Mouse (Mus musculus): ENCODE measurements around the gene Gm20458. TPM values are rescaled to one million over a fixed set of nuclear protein-coding genes. Genes with fewer than 3 reads are reported as not detected.

Gm20458 gene
- polyA plus RNA-seq, 1 experiment from 2014 or later = 3.0 TPM

- 0 out of 2 replicates have a peak, but pooled peaks cover 2% of the 10 kb centered on the region for H3K27me3 ChIP-seq (ENCODE audit: control insufficient read depth, insufficient read depth, low read length)
- no peak overlapping the region for H3K4me2 ChIP-seq (ENCODE audit: low read depth, low read length)
- H3K9ac ChIP-seq (replicated peaks; ENCODE audit: low read depth, low read length) = no peak overlapping the region
- no peak overlapping the region for H3K4me3 ChIP-seq (ENCODE audit: low read depth, low read length)
- no peak overlapping the region for H3K27ac ChIP-seq (ENCODE audit: low read depth, low read length)
- H3K4me1 ChIP-seq (ENCODE audit: control insufficient read depth, insufficient read depth, low read length) = peaks cover 7% of the 10 kb centered on the region; the same call in 1 of the 2 replicates
- no peak for ATAC-seq (ENCODE audit: low read depth)
- WGBS = 59% methylated on average over 8 of the region's 8 CpGs
- no peaks in the 10 kb centered on the region for H3K36me3 ChIP-seq (ENCODE audit: control insufficient read depth, insufficient read depth, low read length)
- H3K9me3 ChIP-seq (ENCODE audit: control insufficient read depth, low read length) = no peaks in the 10 kb centered on the region
Observed at GRCm38 (mm10) chr2:164438257-164438656, 22.5 kb upstream of the Gm20458 start.

DNA sequence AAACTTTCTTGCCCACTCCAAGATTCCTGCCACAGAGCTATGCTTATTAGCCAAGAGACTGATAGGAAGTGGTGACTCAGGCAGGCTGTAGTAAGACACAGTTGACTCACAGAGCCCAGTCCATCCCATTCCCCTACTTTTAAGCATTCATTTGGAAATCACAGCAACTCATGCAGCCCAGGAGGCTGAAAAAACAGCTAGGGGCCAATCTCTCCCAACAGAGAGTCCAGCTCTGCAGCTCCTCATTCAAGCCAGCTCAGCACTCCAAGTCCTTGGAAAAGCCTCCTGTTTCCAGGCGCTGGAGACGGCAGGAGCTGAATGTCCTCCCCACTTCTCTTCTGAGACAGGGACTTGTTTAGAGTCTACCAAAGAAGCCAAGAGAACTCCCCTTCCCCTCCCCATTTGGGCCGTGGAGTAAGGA, 21.8 kb upstream of the Gm20458 start:
- no peaks in the 10 kb centered on the region for H3K9me3 ChIP-seq (ENCODE audit: control insufficient read depth, low read length)
- H3K9ac ChIP-seq (replicated peaks; ENCODE audit: low read depth, low read length) = no peak overlapping the region
- H3K36me3 ChIP-seq (ENCODE audit: control insufficient read depth, insufficient read depth, low read length) = no peaks in the 10 kb centered on the region
- ATAC-seq (ENCODE audit: low read depth) = no peak
- H3K27ac ChIP-seq (ENCODE audit: low read depth, low read length) = no peak overlapping the region
- H3K27me3 ChIP-seq (ENCODE audit: control insufficient read depth, insufficient read depth, low read length) = 0 out of 2 replicates have a peak, but pooled peaks cover 2% of the 10 kb centered on the region
- no peak overlapping the region for H3K4me3 ChIP-seq (ENCODE audit: low read depth, low read length)
- no peak overlapping the region for H3K4me2 ChIP-seq (ENCODE audit: low read depth, low read length)
- WGBS = 69% methylated on average over 3 of the region's 3 CpGs
- H3K4me1 ChIP-seq (ENCODE audit: control insufficient read depth, insufficient read depth, low read length) = peaks cover 9% of the 10 kb centered on the region; the same call in 1 of the 2 replicates

DNA sequence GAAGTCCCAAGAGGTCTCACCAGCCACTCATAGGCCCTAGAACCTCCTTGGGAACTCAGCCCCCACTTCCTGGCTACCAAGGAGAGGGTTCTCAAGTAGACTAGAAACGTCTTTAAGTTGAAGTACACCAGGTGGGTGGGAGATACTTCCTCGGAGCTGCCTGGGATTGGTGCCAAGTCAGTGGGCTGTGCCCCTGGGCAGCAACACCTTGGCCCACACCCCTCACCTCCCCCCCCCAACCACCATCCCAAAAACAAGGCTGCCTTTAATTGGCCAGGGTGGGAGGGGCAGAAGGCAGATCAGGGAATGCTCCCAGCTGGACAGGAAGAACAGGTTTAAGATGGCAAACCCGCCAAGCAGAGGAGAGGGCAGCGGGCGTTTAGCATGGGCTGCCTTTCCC, 20.5 kb upstream of the Gm20458 start:
- no peak for ATAC-seq (ENCODE audit: low read depth)
- Histone ChIP-seq H3K4me1 (ENCODE audit: control insufficient read depth, insufficient read depth, low read length) (peaks cover 9% of the 10 kb centered on the region; the same call in 1 of the 2 replicates), H3K9me3 (ENCODE audit: control insufficient read depth, low read length) (no peaks in the 10 kb centered on the region), H3K27ac (ENCODE audit: low read depth, low read length) (no peak overlapping the region), H3K36me3 (ENCODE audit: control insufficient read depth, insufficient read depth, low read length) (no peaks in the 10 kb centered on the region), H3K9ac (replicated peaks; ENCODE audit: low read depth, low read length) (no peak overlapping the region), H3K4me2 (ENCODE audit: low read depth, low read length) (no peak overlapping the region), H3K27me3 (ENCODE audit: control insufficient read depth, insufficient read depth, low read length) (0 out of 2 replicates have a peak, but pooled peaks cover 2% of the 10 kb centered on the region), H3K4me3 (ENCODE audit: low read depth, low read length) (no peak overlapping the region)
- 83% methylated on average over 5 of the region's 5 CpGs for WGBS

DNA sequence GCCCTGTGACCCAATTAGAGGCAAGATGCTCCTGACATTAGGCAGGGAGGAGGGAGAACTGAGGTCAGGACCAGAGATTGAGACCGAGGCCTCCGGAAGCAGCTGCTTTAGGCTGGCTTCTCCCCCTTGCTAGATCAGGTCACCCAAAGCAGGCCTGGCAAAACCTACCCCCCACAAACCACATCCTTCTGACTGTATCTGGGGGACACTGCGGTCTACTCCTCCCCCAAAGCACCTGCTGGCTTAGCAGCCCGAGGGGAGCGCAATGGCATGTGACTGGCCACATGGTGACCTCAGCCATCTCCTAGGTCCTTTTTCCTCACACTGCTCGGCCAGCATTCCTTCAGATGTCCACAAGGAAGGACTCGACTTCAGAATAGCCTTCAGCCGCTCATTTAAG, 19.6 kb upstream of the Gm20458 start:
- ATAC-seq (ENCODE audit: low read depth) = no peak
- no peak overlapping the region for H3K9ac ChIP-seq (replicated peaks; ENCODE audit: low read depth, low read length)
- 33% methylated on average over 8 of the region's 8 CpGs for WGBS

DNA sequence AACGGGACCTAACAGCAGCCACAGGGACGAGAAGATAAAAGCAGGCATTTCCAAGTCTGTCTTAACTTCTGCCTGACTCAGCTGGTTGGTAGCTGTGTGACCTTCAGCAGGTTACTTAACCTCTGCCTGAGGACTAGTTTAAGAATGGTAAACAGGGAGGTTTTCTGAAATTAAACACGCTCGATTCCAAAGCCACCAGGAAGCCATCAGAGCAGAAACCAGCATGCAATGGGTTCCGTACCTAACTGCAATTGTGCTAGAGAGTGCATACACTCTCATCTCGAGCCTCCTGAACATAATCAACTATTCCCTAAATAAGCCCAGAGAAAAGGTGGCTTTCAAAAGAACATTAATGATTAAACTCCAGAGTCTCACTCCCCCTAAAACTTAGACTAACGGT, 19.0 kb upstream of the Gm20458 start:
- no peaks in the 10 kb centered on the region for H3K36me3 ChIP-seq (ENCODE audit: control insufficient read depth, insufficient read depth, low read length)
- WGBS = 22% methylated on average over 7 of the region's 7 CpGs
- no peaks in the 10 kb centered on the region for H3K9me3 ChIP-seq (ENCODE audit: control insufficient read depth, low read length)
- H3K27me3 ChIP-seq (ENCODE audit: control insufficient read depth, insufficient read depth, low read length) = 0 out of 2 replicates have a peak, but pooled peaks cover 2% of the 10 kb centered on the region
- no peak overlapping the region for H3K27ac ChIP-seq (ENCODE audit: low read depth, low read length)
- ATAC-seq (ENCODE audit: low read depth) = no peak
- no peak overlapping the region for H3K4me2 ChIP-seq (ENCODE audit: low read depth, low read length)
- H3K4me1 ChIP-seq (ENCODE audit: control insufficient read depth, insufficient read depth, low read length) = peaks cover 9% of the 10 kb centered on the region; the same call in 1 of the 2 replicates
- H3K9ac ChIP-seq (replicated peaks; ENCODE audit: low read depth, low read length) = no peak overlapping the region
- no peak overlapping the region; the same call in 1 of the 2 replicates for H3K4me3 ChIP-seq (ENCODE audit: low read depth, low read length)

More for the DNA sequence above, 19.6 kb upstream of the Gm20458 start:
- H3K4me3 ChIP-seq (ENCODE audit: low read depth, low read length) = no peak overlapping the region
- H3K4me2 ChIP-seq (ENCODE audit: low read depth, low read length) = no peak overlapping the region
- peaks cover 9% of the 10 kb centered on the region; the same call in 1 of the 2 replicates for H3K4me1 ChIP-seq (ENCODE audit: control insufficient read depth, insufficient read depth, low read length)
- no peaks in the 10 kb centered on the region for H3K36me3 ChIP-seq (ENCODE audit: control insufficient read depth, insufficient read depth, low read length)
- H3K27me3 ChIP-seq (ENCODE audit: control insufficient read depth, insufficient read depth, low read length) = 0 out of 2 replicates have a peak, but pooled peaks cover 2% of the 10 kb centered on the region
- H3K9me3 ChIP-seq (ENCODE audit: control insufficient read depth, low read length) = no peaks in the 10 kb centered on the region
- H3K27ac ChIP-seq (ENCODE audit: low read depth, low read length) = no peak overlapping the region

DNA sequence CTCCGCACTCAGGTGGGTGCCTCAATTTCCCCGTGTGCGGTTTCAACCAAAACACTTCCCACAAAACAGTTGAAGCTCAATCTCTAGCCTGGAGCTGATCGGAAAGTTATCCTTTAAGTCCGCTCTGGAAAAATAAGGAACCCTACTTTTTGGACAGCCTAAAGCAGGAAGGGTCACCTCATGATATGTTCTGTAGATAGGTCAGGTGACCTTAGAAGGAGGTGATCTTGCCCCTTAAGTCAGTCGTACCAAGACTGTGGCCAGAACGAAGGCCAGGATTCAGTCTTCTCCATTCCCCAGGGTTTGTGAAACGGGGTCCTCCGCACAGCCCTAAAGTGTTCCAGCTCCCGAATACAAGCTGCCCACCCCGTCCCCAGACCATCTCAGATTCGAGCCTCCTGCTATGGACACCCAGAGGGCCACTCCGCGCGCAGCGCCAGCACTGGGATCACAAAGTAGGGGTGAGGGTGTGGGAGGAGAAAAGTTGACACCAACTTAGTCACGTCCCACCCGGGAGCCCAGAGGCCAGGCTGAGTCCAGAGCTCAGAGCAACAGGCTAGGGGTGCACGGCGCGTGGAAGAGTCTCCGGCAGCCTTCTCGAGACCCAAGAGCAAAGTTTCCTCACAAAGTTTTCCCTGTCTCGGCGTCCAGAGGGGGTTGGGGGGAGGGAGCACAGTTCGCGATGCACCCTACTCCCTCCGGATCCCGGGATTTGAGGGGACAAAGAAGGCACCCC, 18.3 kb upstream of the Gm20458 start:
- Histone ChIP-seq H3K4me2 (ENCODE audit: low read depth, low read length) (peak overlapping the region; percentile 95), H3K9me3 (ENCODE audit: control insufficient read depth, low read length) (no peaks in the 10 kb centered on the region), H3K36me3 (ENCODE audit: control insufficient read depth, insufficient read depth, low read length) (no peaks in the 10 kb centered on the region), H3K9ac (replicated peaks; ENCODE audit: low read depth, low read length) (peak overlapping the region; percentile 53), H3K4me1 (ENCODE audit: control insufficient read depth, insufficient read depth, low read length) (peaks cover 9% of the 10 kb centered on the region; the same call in 1 of the 2 replicates), H3K4me3 (ENCODE audit: low read depth, low read length) (peak overlapping the region; percentile 44), H3K27ac (ENCODE audit: low read depth, low read length) (no peak overlapping the region), H3K27me3 (ENCODE audit: control insufficient read depth, insufficient read depth, low read length) (0 out of 2 replicates have a peak, but pooled peaks cover 2% of the 10 kb centered on the region)
- WGBS = 2% methylated on average over 29 of the region's 29 CpGs
- peak; percentile 44 for ATAC-seq (ENCODE audit: low read depth)

GRCm38 (mm10) chr2:164443051-164443437, 17.7 kb upstream of the Gm20458 start:
- peak overlapping the region; percentile 44 for H3K4me3 ChIP-seq (ENCODE audit: low read depth, low read length)
- peak overlapping the region; percentile 95 for H3K4me2 ChIP-seq (ENCODE audit: low read depth, low read length)
- 0 out of 2 replicates have a peak, but pooled peaks cover 2% of the 10 kb centered on the region for H3K27me3 ChIP-seq (ENCODE audit: control insufficient read depth, insufficient read depth, low read length)
- peaks cover 9% of the 10 kb centered on the region; the same call in 1 of the 2 replicates for H3K4me1 ChIP-seq (ENCODE audit: control insufficient read depth, insufficient read depth, low read length)
- WGBS = under 1% methylated on average over 26 of the region's 26 CpGs
- no peak overlapping the region for H3K27ac ChIP-seq (ENCODE audit: low read depth, low read length)
- H3K36me3 ChIP-seq (ENCODE audit: control insufficient read depth, insufficient read depth, low read length) = no peaks in the 10 kb centered on the region
- no peaks in the 10 kb centered on the region for H3K9me3 ChIP-seq (ENCODE audit: control insufficient read depth, low read length)
- peak; percentile 93 for ATAC-seq (ENCODE audit: low read depth)
- H3K9ac ChIP-seq (replicated peaks; ENCODE audit: low read depth, low read length) = peak overlapping the region; percentile 53

DNA sequence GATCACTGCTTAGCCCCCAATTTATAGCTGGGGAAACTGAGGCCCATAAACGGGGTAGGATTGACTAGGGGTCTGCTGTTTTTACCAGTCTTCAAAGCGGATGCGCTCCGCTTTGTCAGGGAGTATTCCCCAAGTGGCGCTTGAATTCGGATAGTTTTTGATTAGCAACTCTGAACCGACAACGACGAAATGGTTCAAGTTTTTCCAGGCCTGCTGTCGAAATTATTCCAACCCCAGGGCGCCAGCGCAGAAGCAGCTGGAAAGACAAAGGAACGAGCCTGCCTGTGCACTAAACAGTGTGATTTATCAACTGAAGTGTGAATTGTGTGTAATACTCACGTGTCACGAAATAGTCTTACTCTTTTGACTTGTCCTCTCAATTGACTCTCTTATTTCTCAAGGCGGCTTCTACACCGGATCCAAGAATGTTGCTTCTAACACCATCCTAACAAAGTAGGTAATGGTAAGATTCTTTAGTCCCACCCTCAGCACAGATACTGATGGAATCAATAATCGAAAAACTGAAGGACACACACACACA, 17.2 kb upstream of the Gm20458 start, which contains the start of gene Sdc4:
TSS of gene Sdc4 (minus strand) at position 428 of the 541 bp plus-strand sequence.
- WGBS = 6% methylated on average over 18 of the region's 18 CpGs
- Histone ChIP-seq H3K27ac (ENCODE audit: low read depth, low read length) (no peak within 1 kb of the TSS), H3K27me3 (ENCODE audit: control insufficient read depth, insufficient read depth, low read length) (0 out of 2 replicates have a peak, but pooled peaks cover 2% of the 10 kb centered on the region), H3K4me1 (ENCODE audit: control insufficient read depth, insufficient read depth, low read length) (peaks cover 9% of the 10 kb centered on the region; the same call in 1 of the 2 replicates), H3K36me3 (ENCODE audit: control insufficient read depth, insufficient read depth, low read length) (no peaks in the 10 kb centered on the region), H3K4me2 (ENCODE audit: low read depth, low read length) (peak within 1 kb of the TSS; percentile 95), H3K4me3 (ENCODE audit: low read depth, low read length) (peak within 1 kb of the TSS; percentile 44), H3K9me3 (ENCODE audit: control insufficient read depth, low read length) (no peaks in the 10 kb centered on the region), H3K9ac (replicated peaks; ENCODE audit: low read depth, low read length) (peak within 1 kb of the TSS; percentile 53)
- peak; percentile 24; the same call in 1 of the 2 replicates for ATAC-seq (ENCODE audit: low read depth)

DNA sequence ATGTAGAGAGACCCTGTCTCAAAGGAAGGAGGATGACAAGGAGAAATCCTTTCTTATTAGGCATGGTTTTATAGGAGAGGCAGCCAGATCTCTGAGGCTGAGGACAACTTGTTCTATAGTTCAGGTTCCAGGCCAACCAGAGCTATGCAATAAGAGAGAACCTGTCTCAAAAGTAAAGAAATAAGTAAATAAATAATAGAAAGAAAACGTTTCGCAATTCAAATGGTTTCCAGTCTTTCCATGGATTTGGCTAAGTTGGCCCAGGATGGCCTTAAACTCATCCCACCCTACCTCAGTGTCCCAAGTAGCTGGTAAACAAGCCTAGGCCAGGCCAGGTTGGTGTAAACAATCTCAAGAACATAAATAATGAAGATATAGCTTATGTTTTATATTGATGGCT, 16.1 kb upstream of the Gm20458 start:
- ATAC-seq (ENCODE audit: low read depth) = no peak
- H3K4me1 ChIP-seq (ENCODE audit: control insufficient read depth, insufficient read depth, low read length) = peaks cover 9% of the 10 kb centered on the region; the same call in 1 of the 2 replicates
- no peak overlapping the region for H3K4me3 ChIP-seq (ENCODE audit: low read depth, low read length)
- no peaks in the 10 kb centered on the region for H3K9me3 ChIP-seq (ENCODE audit: control insufficient read depth, low read length)
- 0 out of 2 replicates have a peak, but pooled peaks cover 2% of the 10 kb centered on the region for H3K27me3 ChIP-seq (ENCODE audit: control insufficient read depth, insufficient read depth, low read length)
- no peak overlapping the region for H3K4me2 ChIP-seq (ENCODE audit: low read depth, low read length)
- H3K9ac ChIP-seq (replicated peaks; ENCODE audit: low read depth, low read length) = no peak overlapping the region
- H3K27ac ChIP-seq (ENCODE audit: low read depth, low read length) = no peak overlapping the region
- no peaks in the 10 kb centered on the region for H3K36me3 ChIP-seq (ENCODE audit: control insufficient read depth, insufficient read depth, low read length)
- 91% methylated on average over 2 of the region's 2 CpGs for WGBS

Measured in neural tube, embryonic 14.5 days (tissue).